Mouse (Mus musculus) hindbrain, embryonic 14.5 days (tissue): Measurements from ENCODE around the gene Evi5. TPM values are rescaled to one million over a fixed set of nuclear protein-coding genes. Genes with fewer than 3 reads are reported as not detected.

Source experiments
- ATAC-seq: fragments of 200-750 bp; cut with Nextera tagmentation; 2 replicates; pipeline ENCODE4 v1.8.0; 2017; ENCODE audit warnings: moderate number of reproducible peaks, mild to moderate bottlenecking, moderate TSS enrichment, moderate library complexity; ENCODE audit not compliant: low FRiP score
- DNase-seq: peaks from one replicate; pipeline ENCODE4 v3.0.0-alpha.2; 2015; ENCODE audit warnings: low spot score
- H3K27ac ChIP-seq: fragments of 300-500 bp; sonication (generic); 2 replicates; pipeline ENCODE4 v1.5.1; 2014; ENCODE audit warnings: mild to moderate bottlenecking, moderate library complexity
- H3K27me3 ChIP-seq: fragments of 300-500 bp; sonication (generic); 2 replicates; pipeline ENCODE4 v1.6.1; 2014; ENCODE audit warnings: mild to moderate bottlenecking, low read length, mixed read lengths; ENCODE audit not compliant: control insufficient read depth, insufficient read depth
- H3K36me3 ChIP-seq: fragments of 300-500 bp; sonication (generic); replicated peaks from 2 replicates; pipeline ENCODE4 v1.6.1; 2014; ENCODE audit not compliant: control insufficient read depth, insufficient read depth
- H3K4me1 ChIP-seq: fragments of 300-500 bp; sonication (generic); replicated peaks from 2 replicates; pipeline ENCODE4 v1.6.1; 2014; ENCODE audit warnings: antibody characterized with exemption, low read length, mixed read lengths; ENCODE audit not compliant: control insufficient read depth, insufficient read depth
- H3K4me2 ChIP-seq: fragments of 300-500 bp; sonication (generic); replicated peaks from 2 replicates; pipeline ENCODE4 v1.6.1; 2014; ENCODE audit warnings: mild to moderate bottlenecking, moderate library complexity
- H3K4me3 ChIP-seq: fragments of 300-500 bp; sonication (generic); replicated peaks from 2 replicates; pipeline ENCODE4 v1.5.1; 2014; ENCODE audit warnings: mild to moderate bottlenecking, low read length
- H3K9ac ChIP-seq: fragments of 300-500 bp; sonication (generic); 2 replicates; pipeline ENCODE4 v1.6.1; 2014
- H3K9me3 ChIP-seq: fragments of 300-500 bp; sonication (generic); 2 replicates; pipeline ENCODE4 v1.6.1; 2016; ENCODE audit warnings: low read length; ENCODE audit not compliant: control insufficient read depth
- WGBS: fragments of 180-500 bp; shearing (Covaris S2); extraction: QIAGEN DNeasy Blood & Tissue Kit; methylation state at CpG from one replicate; pipeline ENCODE4 v1.1.7; 2014; 5-methylcytosine and 5-hydroxymethylcytosine counted together
- polyA plus RNA-seq: library from polyadenylated mRNA; unstranded; fragments of >200 nt; fragmentation: Nextera tagmentation; extraction: Ambion mirVana; gene quantifications from 2 replicates; pipeline ENCODE4 v1.2.1, GENCODE M21; 2014

Evi5 gene
- polyA plus RNA-seq, 1 experiment from 2014 or later, result 53.3 TPM

- no peak for ATAC-seq
- Histone ChIP-seq H3K36me3 (peaks cover 17% of the 10 kb centered on the region; the same call in 1 of the 2 replicates), H3K27me3 (no peaks in the 10 kb centered on the region), H3K9me3 (no peaks in the 10 kb centered on the region), H3K4me1 (no peaks in the 10 kb centered on the region), H3K9ac (no peak overlapping the region), H3K4me3 (no peak overlapping the region), H3K4me2 (no peak overlapping the region), H3K27ac (no peak overlapping the region)
- DNase-seq, result no peak
- 41% methylated on average over 3 of the region's 3 CpGs for WGBS
Measured at GRCm38 (mm10) chr5:107793258-107793657, 81.6 kb downstream of the Evi5 start.

- no peak overlapping the region for H3K9ac ChIP-seq
- DNase-seq, result no peak
- no peak overlapping the region for H3K27ac ChIP-seq
- no peaks in the 10 kb centered on the region for H3K4me1 ChIP-seq
- H3K36me3 ChIP-seq, result peaks cover 18% of the 10 kb centered on the region; the same call in 1 of the 2 replicates
- H3K27me3 ChIP-seq, result no peaks in the 10 kb centered on the region
- H3K4me2 ChIP-seq, result no peak overlapping the region
- H3K4me3 ChIP-seq, result no peak overlapping the region
- WGBS, result 92% methylated on average over 3 of the region's 3 CpGs
- ATAC-seq, result no peak
- no peaks in the 10 kb centered on the region for H3K9me3 ChIP-seq
Measured at GRCm38 (mm10) chr5:107792516-107792915, 82.4 kb downstream of the Evi5 start.

- DNase-seq (no peak), ATAC-seq (no peak)
- H3K36me3 ChIP-seq, result peaks cover 18% of the 10 kb centered on the region; the same call in 1 of the 2 replicates
- H3K4me1 ChIP-seq, result no peaks in the 10 kb centered on the region
- no peak overlapping the region for H3K4me2 ChIP-seq
- no peaks in the 10 kb centered on the region for H3K9me3 ChIP-seq
- 94% methylated on average over 2 of the region's 2 CpGs for whole genome bisulfite sequencing
- no peak overlapping the region for H3K4me3 ChIP-seq
- no peak overlapping the region for H3K9ac ChIP-seq
- no peak overlapping the region for H3K27ac ChIP-seq
- H3K27me3 ChIP-seq, result no peaks in the 10 kb centered on the region
Measured at GRCm38 (mm10) chr5:107791966-107792365, 82.9 kb downstream of the Evi5 start.

GRCm38 (mm10) chr5:107789492-107789891, 85.4 kb downstream of the Evi5 start:
- Histone ChIP-seq H3K9ac (no peak overlapping the region), H3K27me3 (no peaks in the 10 kb centered on the region), H3K27ac (no peak overlapping the region), H3K9me3 (no peaks in the 10 kb centered on the region), H3K36me3 (peaks cover 23% of the 10 kb centered on the region), H3K4me2 (no peak overlapping the region), H3K4me1 (no peaks in the 10 kb centered on the region), H3K4me3 (no peak overlapping the region)
- WGBS, result 85% methylated on average over 5 of the region's 5 CpGs
- DNase-seq, result peak; percentile 39
- ATAC-seq, result no peak

GRCm38 (mm10) chr5:107787682-107788443, 87.0 kb downstream of the Evi5 start:
- ATAC-seq (no peak), DNase-seq (no peak)
- no peaks in the 10 kb centered on the region for H3K9me3 ChIP-seq
- no peak overlapping the region for H3K4me3 ChIP-seq
- no peaks in the 10 kb centered on the region for H3K27me3 ChIP-seq
- H3K27ac ChIP-seq, result no peak overlapping the region
- no peak overlapping the region for H3K9ac ChIP-seq
- H3K36me3 ChIP-seq, result peaks cover 24% of the 10 kb centered on the region
- no peak overlapping the region for H3K4me2 ChIP-seq
- WGBS, result 83% methylated on average over 6 of the region's 7 CpGs
- no peaks in the 10 kb centered on the region for H3K4me1 ChIP-seq

- Histone ChIP-seq H3K36me3 (peaks cover 19% of the 10 kb centered on the region), H3K27me3 (no peaks in the 10 kb centered on the region), H3K9me3 (no peaks in the 10 kb centered on the region), H3K4me3 (no peak overlapping the region), H3K9ac (no peak overlapping the region), H3K4me1 (no peaks in the 10 kb centered on the region), H3K27ac (no peak overlapping the region), H3K4me2 (no peak overlapping the region)
- DNase-seq (no peak), ATAC-seq (no peak)
- 98% methylated on average over 1 of the region's 1 CpGs for WGBS
Measured at GRCm38 (mm10) chr5:107782360-107782759, 92.5 kb downstream of the Evi5 start.

GRCm38 (mm10) chr5:107778763-107779162, 96.1 kb downstream of the Evi5 start:
- 93% methylated on average over 3 of the region's 3 CpGs for whole genome bisulfite sequencing
- H3K4me2 ChIP-seq, result no peak overlapping the region
- H3K27ac ChIP-seq, result no peak overlapping the region
- no peaks in the 10 kb centered on the region for H3K36me3 ChIP-seq
- H3K4me3 ChIP-seq, result no peak overlapping the region
- no peaks in the 10 kb centered on the region for H3K9me3 ChIP-seq
- H3K4me1 ChIP-seq, result no peaks in the 10 kb centered on the region
- ATAC-seq, result no peak
- DNase-seq, result no peak
- H3K9ac ChIP-seq, result no peak overlapping the region
- no peaks in the 10 kb centered on the region for H3K27me3 ChIP-seq

GRCm38 (mm10) chr5:107777545-107777830, 97.4 kb downstream of the Evi5 start:
- Histone ChIP-seq H3K36me3 (no peaks in the 10 kb centered on the region), H3K9me3 (no peaks in the 10 kb centered on the region), H3K27me3 (no peaks in the 10 kb centered on the region), H3K4me2 (no peak overlapping the region), H3K9ac (no peak overlapping the region), H3K27ac (no peak overlapping the region), H3K4me3 (no peak overlapping the region), H3K4me1 (no peaks in the 10 kb centered on the region)
- ATAC-seq, result no peak
- WGBS, result 95% methylated on average over 1 of the region's 1 CpGs
- DNase-seq, result no peak

- WGBS, result 92% methylated on average over 4 of the region's 4 CpGs
- Histone ChIP-seq H3K27ac (no peak overlapping the region), H3K4me3 (no peak overlapping the region), H3K4me1 (no peaks in the 10 kb centered on the region), H3K9me3 (no peaks in the 10 kb centered on the region), H3K9ac (no peak overlapping the region), H3K27me3 (no peaks in the 10 kb centered on the region), H3K36me3 (no peaks in the 10 kb centered on the region), H3K4me2 (no peak overlapping the region)
- DNase-seq (no peak), ATAC-seq (no peak)
Measured at GRCm38 (mm10) chr5:107776777-107777544, 97.9 kb downstream of the Evi5 start.
